Mouse (Mus musculus): ENCODE measurements around the gene Ino80b. TPM values are rescaled to one million over a fixed set of nuclear protein-coding genes. Genes with fewer than 3 reads are reported as not detected.

Ino80b gene
- polyA plus RNA-seq, 1 experiment from 2014 or later, result 17.8 TPM

- H3K4me3 ChIP-seq, result peak overlapping the region; percentile 69
- H3K27me3 ChIP-seq (ENCODE audit: low read depth, poor library complexity, severe bottlenecking), result 0 out of 2 replicates have a peak, but pooled peaks cover 5% of the 10 kb centered on the region
- H3K36me3 ChIP-seq, result peaks cover 12% of the 10 kb centered on the region
- under 1% methylated on average over 26 of the region's 26 CpGs for WGBS
- peaks cover 79% of the 10 kb centered on the region for H3K4me1 ChIP-seq
- no peaks in the 10 kb centered on the region for H3K9me3 ChIP-seq (replicated peaks)
- peak overlapping the region; percentile 99 for H3K27ac ChIP-seq
- peak; percentile 85 for DNase-seq (ENCODE audit: low spot score)
Measured at GRCm38 (mm10) chr6:83136881-83137575, 11.8 kb upstream of the Ino80b start.

GRCm38 (mm10) chr6:83136291-83136880 lies 11.2 kb upstream of the Ino80b start:
- Histone ChIP-seq H3K36me3 (peaks cover 12% of the 10 kb centered on the region), H3K27me3 (ENCODE audit: low read depth, poor library complexity, severe bottlenecking) (no peaks in the 10 kb centered on the region), H3K9me3 (replicated peaks) (no peaks in the 10 kb centered on the region), H3K4me3 (peak overlapping the region; percentile 69), H3K27ac (peak overlapping the region; percentile 99), H3K4me1 (peaks cover 73% of the 10 kb centered on the region)
- WGBS, result 15% methylated on average over 5 of the region's 5 CpGs
- DNase-seq (ENCODE audit: low spot score), result no peak

- peaks cover 66% of the 10 kb centered on the region for H3K4me1 ChIP-seq
- WGBS, result 3% methylated on average over 37 of the region's 37 CpGs
- H3K4me3 ChIP-seq, result peak overlapping the region; percentile 69
- no peaks in the 10 kb centered on the region for H3K9me3 ChIP-seq (replicated peaks)
- H3K36me3 ChIP-seq, result peaks cover 12% of the 10 kb centered on the region
- peak; percentile 64 for DNase-seq (ENCODE audit: low spot score)
- H3K27me3 ChIP-seq (ENCODE audit: low read depth, poor library complexity, severe bottlenecking), result no peaks in the 10 kb centered on the region
- H3K27ac ChIP-seq, result peak overlapping the region; percentile 99
Measured at GRCm38 (mm10) chr6:83135571-83136161, 10.4 kb upstream of the Ino80b start.

- H3K9me3 ChIP-seq (replicated peaks), result no peaks in the 10 kb centered on the region
- peak within 1 kb of the TSS; percentile 69 for H3K4me3 ChIP-seq
- no peaks in the 10 kb centered on the region for H3K27me3 ChIP-seq (ENCODE audit: low read depth, poor library complexity, severe bottlenecking)
- peak within 1 kb of the TSS; percentile 99 for H3K27ac ChIP-seq
- DNase-seq (ENCODE audit: low spot score), result no peak
- 59% methylated on average over 7 of the region's 7 CpGs for WGBS
- peaks cover 10% of the 10 kb centered on the region for H3K36me3 ChIP-seq
- H3K4me1 ChIP-seq, result peaks cover 61% of the 10 kb centered on the region
Measured at GRCm38 (mm10) chr6:83134951-83135513, 9.8 kb upstream of the Ino80b start, which contains the start of gene Rtkn. TSS of gene Rtkn (plus strand) at chr6:83135463.

GRCm38 (mm10) chr6:83134226-83134625 lies 9.0 kb upstream of the Ino80b start:
- Histone ChIP-seq H3K4me3 (no peak overlapping the region), H3K36me3 (peaks cover 2% of the 10 kb centered on the region; the same call in 1 of the 2 replicates), H3K27me3 (ENCODE audit: low read depth, poor library complexity, severe bottlenecking) (no peaks in the 10 kb centered on the region), H3K9me3 (replicated peaks) (no peaks in the 10 kb centered on the region), H3K27ac (no peak overlapping the region), H3K4me1 (peaks cover 53% of the 10 kb centered on the region)
- DNase-seq (ENCODE audit: low spot score), result no peak
- WGBS, result 73% methylated on average over 3 of the region's 3 CpGs

- Histone ChIP-seq H3K27ac (no peak overlapping the region), H3K27me3 (ENCODE audit: low read depth, poor library complexity, severe bottlenecking) (no peaks in the 10 kb centered on the region), H3K9me3 (replicated peaks) (no peaks in the 10 kb centered on the region), H3K4me3 (no peak overlapping the region), H3K4me1 (peaks cover 35% of the 10 kb centered on the region), H3K36me3 (no peaks in the 10 kb centered on the region; the same call in 1 of the 2 replicates)
- no peak for DNase-seq (ENCODE audit: low spot score)
- 90% methylated on average over 9 of the region's 9 CpGs for WGBS
Measured at GRCm38 (mm10) chr6:83132176-83132919, 7.1 kb upstream of the Ino80b start.

- Histone ChIP-seq H3K36me3 (no peaks in the 10 kb centered on the region; the same call in 1 of the 2 replicates), H3K4me3 (no peak overlapping the region), H3K27ac (no peak overlapping the region), H3K4me1 (peaks cover 31% of the 10 kb centered on the region), H3K27me3 (ENCODE audit: low read depth, poor library complexity, severe bottlenecking) (no peaks in the 10 kb centered on the region), H3K9me3 (replicated peaks) (no peaks in the 10 kb centered on the region)
- DNase-seq (ENCODE audit: low spot score), result no peak
- 85% methylated on average over 6 of the region's 6 CpGs for WGBS
Measured at GRCm38 (mm10) chr6:83131469-83132034, 6.3 kb upstream of the Ino80b start.

GRCm38 (mm10) chr6:83127419-83127818 lies 2.2 kb upstream of the Ino80b start:
- DNase-seq (ENCODE audit: low spot score), result no peak
- Histone ChIP-seq H3K36me3 (peaks cover 4% of the 10 kb centered on the region; the same call in 1 of the 2 replicates), H3K4me3 (no peak overlapping the region), H3K27ac (no peak overlapping the region), H3K9me3 (replicated peaks) (no peaks in the 10 kb centered on the region), H3K27me3 (ENCODE audit: low read depth, poor library complexity, severe bottlenecking) (no peaks in the 10 kb centered on the region), H3K4me1 (peaks cover 29% of the 10 kb centered on the region)
- WGBS, result 93% methylated on average over 5 of the region's 5 CpGs

- H3K36me3 ChIP-seq, result peaks cover 7% of the 10 kb centered on the region
- DNase-seq (ENCODE audit: low spot score), result peak; percentile 94
- H3K4me1 ChIP-seq, result peaks cover 43% of the 10 kb centered on the region
- WGBS, result under 1% methylated on average over 30 of the region's 30 CpGs
- H3K27me3 ChIP-seq (ENCODE audit: low read depth, poor library complexity, severe bottlenecking), result no peaks in the 10 kb centered on the region
- peak overlapping the region; percentile 87 for H3K4me3 ChIP-seq
- H3K27ac ChIP-seq, result peak overlapping the region; percentile 91
- H3K9me3 ChIP-seq (replicated peaks), result no peaks in the 10 kb centered on the region
Measured at GRCm38 (mm10) chr6:83124851-83125312, 349 bp downstream of the Ino80b start.

- no peaks in the 10 kb centered on the region for H3K9me3 ChIP-seq (replicated peaks)
- H3K36me3 ChIP-seq, result peaks cover 26% of the 10 kb centered on the region
- H3K27ac ChIP-seq, result peak overlapping the region; percentile 99
- peaks cover 50% of the 10 kb centered on the region for H3K4me1 ChIP-seq
- H3K4me3 ChIP-seq, result peak overlapping the region; percentile 71
- DNase-seq (ENCODE audit: low spot score), result no peak
- WGBS, result 86% methylated on average over 5 of the region's 5 CpGs
- H3K27me3 ChIP-seq (ENCODE audit: low read depth, poor library complexity, severe bottlenecking), result no peaks in the 10 kb centered on the region
Measured at GRCm38 (mm10) chr6:83122961-83123360, 2.3 kb downstream of the Ino80b start.

- no peak for DNase-seq (ENCODE audit: low spot score)
- peaks cover 35% of the 10 kb centered on the region for H3K36me3 ChIP-seq
- WGBS, result 2% methylated on average over 52 of the region's 52 CpGs
- H3K4me3 ChIP-seq, result peak overlapping the region; percentile 71
- H3K9me3 ChIP-seq (replicated peaks), result no peaks in the 10 kb centered on the region
- H3K4me1 ChIP-seq, result peaks cover 51% of the 10 kb centered on the region
- H3K27me3 ChIP-seq (ENCODE audit: low read depth, poor library complexity, severe bottlenecking), result no peaks in the 10 kb centered on the region
- peak overlapping the region; percentile 99 for H3K27ac ChIP-seq
Measured at GRCm38 (mm10) chr6:83121863-83122710, 3.1 kb downstream of the Ino80b start.
